Mouse (Mus musculus) cerebellum, adult 2 months (tissue): ENCODE measurements at regions not wholly inside any gene's neighbourhood (a gene's known extent, or its start where the extent isn't known, plus 50 kb on each side); places are given as distances from the start of the nearest gene placed in this dataset.

ENCODE experiments used
- CTCF ChIP-seq: fragments of 200-500 bp; IDR thresholded peaks from 2 replicates; pipeline ENCODE4 v1.5.1; 2011; ENCODE audit warnings: low read depth, mild to moderate bottlenecking, control low read depth, low read length, moderate library complexity, borderline replicate concordance; ENCODE audit not compliant: insufficient read depth
- POLR2A ChIP-seq: fragments of 200-500 bp; IDR thresholded peaks from 2 replicates; pipeline ENCODE4 v1.6.1; 2011; ENCODE audit warnings: low read length, control low read depth, borderline replicate concordance; ENCODE audit not compliant: insufficient read depth

DNA sequence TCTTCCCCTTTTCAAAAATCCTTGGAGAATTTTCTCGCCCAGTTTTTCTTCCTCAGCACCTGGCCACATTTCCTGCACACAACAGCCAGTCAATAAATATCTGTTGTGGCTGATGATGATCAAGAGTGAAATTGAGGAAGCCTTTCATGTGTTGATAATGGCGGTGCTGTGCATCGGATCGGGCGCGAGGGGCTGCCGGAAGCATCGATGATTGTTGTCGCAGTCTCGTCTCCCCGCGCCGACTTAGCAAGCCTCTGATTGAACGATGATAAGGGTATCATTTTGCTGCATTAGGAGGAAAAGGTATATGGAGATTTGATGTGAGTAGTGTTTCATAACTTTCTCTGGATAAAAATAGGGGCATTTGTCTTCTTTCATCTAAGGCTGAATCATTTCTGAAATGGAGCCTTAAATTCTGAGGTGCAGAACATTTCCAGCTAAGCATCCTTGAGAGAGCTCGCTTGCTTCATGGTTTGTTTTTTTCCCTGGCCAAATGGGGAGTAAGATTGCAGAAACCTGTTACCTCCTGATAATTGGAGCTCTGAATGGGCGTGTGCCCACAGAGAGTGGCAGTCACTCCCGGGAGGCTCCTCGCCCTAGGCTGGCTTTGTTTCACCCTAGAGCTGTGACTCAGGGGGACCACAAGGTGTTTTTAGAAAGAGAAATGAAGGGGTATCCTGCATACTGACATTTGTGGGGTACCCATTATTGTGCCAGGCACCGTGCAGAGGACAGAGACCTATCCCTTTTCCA lies 94.8 kb upstream of the Podxl start:
- no peak for TF ChIP-seq POLR2A
- TF ChIP-seq CTCF: no peak
